In the genomic region with DNA sequence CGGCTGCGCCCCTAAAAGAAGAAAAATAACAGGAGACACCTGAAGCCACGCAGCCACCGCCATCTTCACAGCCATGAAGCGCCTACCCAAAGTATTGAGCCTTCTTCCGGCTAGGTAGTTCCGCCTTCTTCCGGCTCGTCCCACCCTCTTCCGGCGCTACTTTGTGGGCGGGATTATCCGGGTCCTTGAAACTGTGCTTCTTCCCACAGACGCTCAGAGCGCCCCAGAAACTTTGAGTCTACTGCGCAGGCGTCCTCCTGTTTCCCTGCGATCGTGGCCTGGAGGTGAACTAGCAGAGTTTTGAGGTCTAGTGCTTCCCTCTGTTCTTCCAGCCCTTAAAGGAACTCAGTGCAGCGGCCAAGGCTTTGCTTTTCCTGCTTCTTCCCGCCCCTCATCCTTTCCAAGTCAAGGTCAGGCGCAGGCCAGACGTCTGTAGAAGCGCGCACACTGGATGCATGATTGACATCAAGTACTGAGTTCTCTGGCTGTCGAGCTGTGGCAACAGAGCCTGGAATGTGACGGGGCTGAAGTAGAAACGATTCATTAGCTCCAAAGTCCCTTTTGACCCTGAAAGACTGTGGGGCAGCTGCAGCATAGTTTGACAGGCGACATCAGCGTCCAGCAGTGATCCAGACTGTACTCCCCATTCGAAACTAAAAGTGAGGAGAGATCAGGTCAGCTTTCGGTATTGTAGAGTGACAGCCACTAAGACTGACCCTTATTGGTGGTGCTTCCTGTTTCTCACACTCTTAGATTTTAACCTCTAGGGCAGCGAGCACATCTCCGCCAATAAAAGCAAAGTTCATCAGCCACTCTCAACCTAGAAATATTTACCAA, we compare ENCODE assay signal across 8 mouse cellular contexts. TPM values are rescaled to one million over a fixed set of nuclear protein-coding genes. Genes with fewer than 3 reads are reported as not detected.
DNase-seq lines count a peak whose midpoint lies in the region; ATAC-seq and TF ChIP-seq lines count a peak whose summit lies in the region.

A gene (minus strand): TSS at position 128 of the 837 bp plus-strand sequence.

- H3K9ac ChIP-seq in lung, postnatal 0 days (replicated peaks; ENCODE audit: low read depth): peak within 1 kb of the TSS; percentile 61

- peak within 1 kb of the TSS; percentile 86 for H3K4me3 ChIP-seq in hindbrain, embryonic 10.5 days
- peak within 1 kb of the TSS; percentile 69 for H3K4me3 ChIP-seq in lung, postnatal 0 days (ENCODE audit: low read depth, low read length)

- H3K36me3 ChIP-seq in hindbrain, embryonic 10.5 days: 0 out of 2 replicates have a peak, but pooled peaks cover 18% of the 10 kb centered on the region
- H3K36me3 ChIP-seq in lung, postnatal 0 days (ENCODE audit: insufficient read depth, low read length): no peaks in the 10 kb centered on the region

- peaks cover 26% of the 10 kb centered on the region for H3K4me1 ChIP-seq in hindbrain, embryonic 10.5 days (replicated peaks)
- H3K4me1 ChIP-seq in lung, postnatal 0 days (ENCODE audit: insufficient read depth, low read depth, low read length): peaks cover 4% of the 10 kb centered on the region; the same call in 1 of the 2 replicates

- peaks cover 7% of the 10 kb centered on the region; the same call in 1 of the 2 replicates for H3K9me3 ChIP-seq in hindbrain, embryonic 10.5 days
- no peaks in the 10 kb centered on the region for H3K9me3 ChIP-seq in lung, postnatal 0 days (ENCODE audit: low read length)

- H3K27me3 ChIP-seq in hindbrain, embryonic 10.5 days (ENCODE audit: insufficient read depth, poor library complexity, severe bottlenecking): no peaks in the 10 kb centered on the region
- H3K27me3 ChIP-seq in lung, postnatal 0 days (replicated peaks; ENCODE audit: insufficient read depth, low read length): no peaks in the 10 kb centered on the region

- WGBS in hindbrain, embryonic 10.5 days: 1% methylated on average over 34 of the region's 34 CpGs
- under 1% methylated on average over 34 of the region's 34 CpGs for WGBS in lung, postnatal 0 days

- peak within 1 kb of the TSS; percentile 63 for H3K4me2 ChIP-seq in lung, postnatal 0 days (replicated peaks; ENCODE audit: low read depth, low read length)

- DNase-seq in MN1 (ENCODE audit: low spot score): peak; percentile 93
- DNase-seq in cerebellum, adult 9-10 months: peak; percentile 96
- DNase-seq in hindbrain, embryonic 10.5 days (ENCODE audit: low spot score): peak; percentile 97
- DNase-seq in layer of hippocampus, adult 9-11 months: peak; percentile 97
- peak; percentile 99 for DNase-seq in lung, postnatal 0 days (ENCODE audit: low spot score)
- DNase-seq in ovary, postnatal 14 days (ENCODE audit: low spot score): peak; percentile 87
- DNase-seq in thymus, postnatal 14 days: peak; percentile 96

- TF ChIP-seq EP300 in lung, postnatal 0 days (IDR thresholded peaks at IDR 0.05): peak; percentile 71

- ATAC-seq in frontal cortex, adult (ENCODE audit: low TSS enrichment): peak; percentile 99
- ATAC-seq in lung, postnatal 0 days: peak; percentile 99

- peak within 1 kb of the TSS; percentile 94 for H3K27ac ChIP-seq in hindbrain, embryonic 10.5 days
- H3K27ac ChIP-seq in lung, postnatal 0 days (ENCODE audit: low read length): peak within 1 kb of the TSS; percentile 94

- TF ChIP-seq CTCF in lung, postnatal 0 days (IDR thresholded peaks at IDR 0.05): no peak

RNA-seq across cellular contexts. Expression of the gene that starts here (rescaled TPM):
- polyA plus RNA-seq in hindbrain, embryonic 10.5 days (2016; fragmentation: Nextera tagmentation; extraction: Ambion mirVana): 4.9 and 5.2 TPM in 2 replicates
- 12.0 and 14.0 TPM in 2 replicates for polyA plus RNA-seq in lung, postnatal 0 days (2015; fragmentation: Nextera tagmentation; extraction: Ambion mirVana)

Comparison
In these comparisons a context has a peak if more than half of its experiments do, and no peak if none do; other contexts are left out.
1. Peak in every context shown above with its lines: DNase-seq, ATAC-seq, H3K4me3 ChIP-seq and H3K27ac ChIP-seq.